Mouse (Mus musculus): ENCODE measurements around the gene 3830406C13Rik. TPM values are rescaled to one million over a fixed set of nuclear protein-coding genes. Genes with fewer than 3 reads are reported as not detected.

Gene 3830406C13Rik
- total RNA-seq, 1 experiment, result 8.3 TPM

DNA sequence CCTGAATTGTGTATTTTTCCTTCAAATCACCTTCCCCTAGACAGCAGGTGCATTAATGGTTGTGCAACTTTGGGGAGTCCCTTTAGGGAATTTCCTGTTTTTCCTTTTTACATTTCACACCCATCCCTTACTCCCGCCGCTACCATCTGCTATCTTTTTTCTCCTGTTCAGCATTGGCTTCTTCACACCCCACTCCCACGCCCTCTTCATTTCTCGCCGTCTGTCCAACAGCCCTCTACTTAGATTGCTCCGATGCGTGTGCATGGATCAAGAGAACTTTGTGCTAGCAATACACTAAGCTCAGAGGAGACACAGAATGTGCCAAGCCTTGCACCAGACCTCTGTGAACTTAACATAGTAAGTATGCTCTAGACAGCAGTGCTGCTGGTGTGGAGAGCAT, 12.4 kb downstream of the 3830406C13Rik start:
- Histone ChIP-seq H3K4me3 (ENCODE audit: insufficient read depth in 1 of 2, low read depth in 1 of 2, low read length in 2 of 2, poor library complexity in 1 of 2, severe bottlenecking in 1 of 2) (no peak overlapping the region), H3K4me1 (ENCODE audit: control insufficient read depth in 2 of 2, insufficient read depth in 2 of 2, low read length in 2 of 2, poor library complexity in 1 of 2) (peaks cover 2 to 9% of the 10 kb centered on the region in 2 experiments; a peak in 2 of 4 replicates), H3K27ac (ENCODE audit: insufficient read depth, low read depth, low read length, poor library complexity, severe bottlenecking) (no peak overlapping the region), H3K9me3 (ENCODE audit: control insufficient read depth, insufficient read depth, low read depth, low read length) (no peaks in the 10 kb centered on the region), H3K36me3 (ENCODE audit: control insufficient read depth, insufficient read depth, low read length, poor library complexity, severe bottlenecking) (no peaks in the 10 kb centered on the region; the same call in 1 of the 2 replicates), H3K9ac (ENCODE audit: insufficient read depth, low read depth, low read length, poor library complexity, severe bottlenecking) (no peak overlapping the region)
- no peak for DNase-seq (ENCODE audit: low read depth, low spot score)
- in situ Hi-C loops (cut with MboI; ENCODE audit: low sequenced_read_pairs in 2 of 2, unreplicated experiment in 2 of 2), result no loop called here
- TF ChIP-seq ZC3H11A (IDR thresholded peaks at IDR 0.05; ENCODE audit: borderline replicate concordance, low read depth, low read length) (no peak), CHD2 (IDR thresholded peaks at IDR 0.05; ENCODE audit: low read depth, low read length) (no peak), MAFK (IDR thresholded peaks at IDR 0.05; ENCODE audit: insufficient read depth, low read depth, low read length) (no peak), ZNF384 (IDR thresholded peaks at IDR 0.05; ENCODE audit: low read depth, low read length) (no peak), HCFC1 (IDR thresholded peaks at IDR 0.05; ENCODE audit: borderline replicate concordance, insufficient read depth, low read length) (no peak)

GRCm38 (mm10) chr14:12299171-12299570, 15.2 kb downstream of the 3830406C13Rik start:
- Histone ChIP-seq H3K27ac (ENCODE audit: insufficient read depth, low read depth, low read length, poor library complexity, severe bottlenecking) (no peak overlapping the region), H3K9ac (ENCODE audit: insufficient read depth, low read depth, low read length, poor library complexity, severe bottlenecking) (no peak overlapping the region), H3K4me1 (ENCODE audit: control insufficient read depth in 2 of 2, insufficient read depth in 2 of 2, low read length in 2 of 2, poor library complexity in 1 of 2) (peaks cover 2 to 9% of the 10 kb centered on the region in 2 experiments; a peak in 2 of 4 replicates), H3K9me3 (ENCODE audit: control insufficient read depth, insufficient read depth, low read depth, low read length) (no peaks in the 10 kb centered on the region), H3K36me3 (ENCODE audit: control insufficient read depth, insufficient read depth, low read length, poor library complexity, severe bottlenecking) (no peaks in the 10 kb centered on the region; the same call in 1 of the 2 replicates), H3K4me3 (ENCODE audit: insufficient read depth in 1 of 2, low read depth in 1 of 2, low read length in 2 of 2, poor library complexity in 1 of 2, severe bottlenecking in 1 of 2) (no peak overlapping the region)
- no peak for TF ChIP-seq ZC3H11A (IDR thresholded peaks at IDR 0.05; ENCODE audit: borderline replicate concordance, low read depth, low read length)
- TF ChIP-seq MAFK (IDR thresholded peaks at IDR 0.05; ENCODE audit: insufficient read depth, low read depth, low read length), result no peak
- TF ChIP-seq ZNF384 (IDR thresholded peaks at IDR 0.05; ENCODE audit: low read depth, low read length), result no peak
- no peak for TF ChIP-seq HCFC1 (IDR thresholded peaks at IDR 0.05; ENCODE audit: borderline replicate concordance, insufficient read depth, low read length)
- no peak for TF ChIP-seq CHD2 (IDR thresholded peaks at IDR 0.05; ENCODE audit: low read depth, low read length)
- in situ Hi-C loops (cut with MboI; ENCODE audit: low sequenced_read_pairs in 2 of 2, unreplicated experiment in 2 of 2), result no loop called here
- no peak for DNase-seq (ENCODE audit: low read depth, low spot score)

DNA sequence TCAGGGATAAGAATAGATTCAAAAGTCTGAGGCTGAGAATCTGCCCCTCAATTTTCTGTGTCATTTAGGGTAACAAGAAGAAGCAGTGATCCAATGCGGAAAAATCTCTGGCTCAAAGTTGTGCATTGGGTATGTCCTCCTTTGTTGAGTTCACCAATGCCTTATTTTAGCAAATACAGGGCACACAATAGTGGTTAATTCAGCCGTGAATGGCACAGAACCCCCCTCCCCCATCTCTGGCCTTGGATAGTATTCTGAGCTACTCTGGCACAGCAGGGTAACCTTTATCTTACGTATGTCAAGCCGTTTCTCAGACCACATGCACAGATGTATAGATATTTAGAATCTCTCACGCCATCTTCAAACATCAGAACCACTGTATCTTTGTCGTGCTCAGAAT, 15.7 kb downstream of the 3830406C13Rik start:
- Histone ChIP-seq H3K9ac (ENCODE audit: insufficient read depth, low read depth, low read length, poor library complexity, severe bottlenecking) (no peak overlapping the region), H3K9me3 (ENCODE audit: control insufficient read depth, insufficient read depth, low read depth, low read length) (no peaks in the 10 kb centered on the region), H3K4me3 (ENCODE audit: insufficient read depth in 1 of 2, low read depth in 1 of 2, low read length in 2 of 2, poor library complexity in 1 of 2, severe bottlenecking in 1 of 2) (no peak overlapping the region), H3K36me3 (ENCODE audit: control insufficient read depth, insufficient read depth, low read length, poor library complexity, severe bottlenecking) (no peaks in the 10 kb centered on the region; the same call in 1 of the 2 replicates), H3K4me1 (ENCODE audit: control insufficient read depth in 2 of 2, insufficient read depth in 2 of 2, low read length in 2 of 2, poor library complexity in 1 of 2) (peaks cover 2 to 9% of the 10 kb centered on the region in 2 experiments; a peak in 2 of 4 replicates), H3K27ac (ENCODE audit: insufficient read depth, low read depth, low read length, poor library complexity, severe bottlenecking) (no peak overlapping the region)
- in situ Hi-C loops (cut with MboI; ENCODE audit: low sequenced_read_pairs in 2 of 2, unreplicated experiment in 2 of 2), result no loop called here
- no peak for DNase-seq (ENCODE audit: low read depth, low spot score)
- TF ChIP-seq ZC3H11A (IDR thresholded peaks at IDR 0.05; ENCODE audit: borderline replicate concordance, low read depth, low read length) (no peak), HCFC1 (IDR thresholded peaks at IDR 0.05; ENCODE audit: borderline replicate concordance, insufficient read depth, low read length) (no peak), ZNF384 (IDR thresholded peaks at IDR 0.05; ENCODE audit: low read depth, low read length) (no peak), CHD2 (IDR thresholded peaks at IDR 0.05; ENCODE audit: low read depth, low read length) (no peak), MAFK (IDR thresholded peaks at IDR 0.05; ENCODE audit: insufficient read depth, low read depth, low read length) (no peak)

GRCm38 (mm10) chr14:12300275-12300674, 16.3 kb downstream of the 3830406C13Rik start:
- in situ Hi-C loops (cut with MboI; ENCODE audit: low sequenced_read_pairs in 2 of 2, unreplicated experiment in 2 of 2), result no loop called here
- H3K4me3 ChIP-seq (ENCODE audit: insufficient read depth in 1 of 2, low read depth in 1 of 2, low read length in 2 of 2, poor library complexity in 1 of 2, severe bottlenecking in 1 of 2), result no peak overlapping the region
- no peak overlapping the region for H3K9ac ChIP-seq (ENCODE audit: insufficient read depth, low read depth, low read length, poor library complexity, severe bottlenecking)
- H3K4me1 ChIP-seq (ENCODE audit: control insufficient read depth in 2 of 2, insufficient read depth in 2 of 2, low read length in 2 of 2, poor library complexity in 1 of 2), result peaks cover 2 to 9% of the 10 kb centered on the region in 2 experiments; a peak in 2 of 4 replicates
- no peak for TF ChIP-seq HCFC1 (IDR thresholded peaks at IDR 0.05; ENCODE audit: borderline replicate concordance, insufficient read depth, low read length)
- DNase-seq (ENCODE audit: low read depth, low spot score), result no peak
- H3K36me3 ChIP-seq (ENCODE audit: control insufficient read depth, insufficient read depth, low read length, poor library complexity, severe bottlenecking), result no peaks in the 10 kb centered on the region; the same call in 1 of the 2 replicates
- no peaks in the 10 kb centered on the region for H3K9me3 ChIP-seq (ENCODE audit: control insufficient read depth, insufficient read depth, low read depth, low read length)
- H3K27ac ChIP-seq (ENCODE audit: insufficient read depth, low read depth, low read length, poor library complexity, severe bottlenecking), result no peak overlapping the region

- Histone ChIP-seq H3K27ac (ENCODE audit: insufficient read depth, low read depth, low read length, poor library complexity, severe bottlenecking) (no peak overlapping the region), H3K4me1 (ENCODE audit: control insufficient read depth in 2 of 2, insufficient read depth in 2 of 2, low read length in 2 of 2, poor library complexity in 1 of 2) (peaks cover 2 to 9% of the 10 kb centered on the region in 2 experiments; a peak in 2 of 4 replicates), H3K9ac (ENCODE audit: insufficient read depth, low read depth, low read length, poor library complexity, severe bottlenecking) (no peak overlapping the region), H3K4me3 (ENCODE audit: insufficient read depth in 1 of 2, low read depth in 1 of 2, low read length in 2 of 2, poor library complexity in 1 of 2, severe bottlenecking in 1 of 2) (no peak overlapping the region), H3K9me3 (ENCODE audit: control insufficient read depth, insufficient read depth, low read depth, low read length) (no peaks in the 10 kb centered on the region), H3K36me3 (ENCODE audit: control insufficient read depth, insufficient read depth, low read length, poor library complexity, severe bottlenecking) (no peaks in the 10 kb centered on the region; the same call in 1 of the 2 replicates)
- no peak for DNase-seq (ENCODE audit: low read depth, low spot score)
- TF ChIP-seq CHD2 (IDR thresholded peaks at IDR 0.05; ENCODE audit: low read depth, low read length), result no peak
- TF ChIP-seq ZC3H11A (IDR thresholded peaks at IDR 0.05; ENCODE audit: borderline replicate concordance, low read depth, low read length), result no peak
- TF ChIP-seq HCFC1 (IDR thresholded peaks at IDR 0.05; ENCODE audit: borderline replicate concordance, insufficient read depth, low read length), result no peak
- TF ChIP-seq ZNF384 (IDR thresholded peaks at IDR 0.05; ENCODE audit: low read depth, low read length), result no peak
- no peak for TF ChIP-seq MAFK (IDR thresholded peaks at IDR 0.05; ENCODE audit: insufficient read depth, low read depth, low read length)
- in situ Hi-C loops (cut with MboI; ENCODE audit: low sequenced_read_pairs in 2 of 2, unreplicated experiment in 2 of 2), result no loop called here
These were observed 16.7 kb downstream of the 3830406C13Rik start for GRCm38 (mm10) chr14:12300677-12301076.

Data from ES-E14 (cell line).